Mouse (Mus musculus): ENCODE measurements at regions not wholly inside any gene's neighbourhood (a gene's known extent, or its start where the extent isn't known, plus 50 kb on each side); places are given as distances from the start of the nearest gene placed in this dataset.

- H3K9ac ChIP-seq (ENCODE audit: insufficient read depth, low read depth), result no peak overlapping the region
- no peak for DNase-seq (ENCODE audit: extremely low read depth)
- H3K27ac ChIP-seq (ENCODE audit: insufficient read depth, low read depth), result no peak overlapping the region
- H3K79me2 ChIP-seq (replicated peaks; ENCODE audit: control insufficient read depth, extremely low read depth, insufficient read depth, poor library complexity, severe bottlenecking), result no peaks in the 10 kb centered on the region
- dilution Hi-C loops (cut with MboI; ENCODE audit: extremely low pct_ligation_motif_present, extremely low pct_unique_long_range_greater_than_20kb, low sequenced_read_pairs) (no loop called here), in situ Hi-C loops (cut with MboI; ENCODE audit: low pct_ligation_motif_present, low pct_unique_long_range_greater_than_20kb, low sequenced_read_pairs) (no loop called here)
- no peaks in the 10 kb centered on the region for H3K9me3 ChIP-seq (replicated peaks; ENCODE audit: low read length)
- no peak overlapping the region for H3K4me2 ChIP-seq (ENCODE audit: insufficient read depth, low read depth, poor library complexity, severe bottlenecking)
- H3K4me3 ChIP-seq (replicated peaks in 1 of 3; ENCODE audit: low read depth in 2 of 3, low read length in 2 of 3, poor library complexity in 1 of 3), result no peak overlapping the region
- H3K27me3 ChIP-seq (replicated peaks), result no peaks in the 10 kb centered on the region
- no peaks in the 10 kb centered on the region for H3K4me1 ChIP-seq (ENCODE audit: control insufficient read depth in 1 of 2, insufficient read depth in 2 of 2)
- no peaks in the 10 kb centered on the region for H3K36me3 ChIP-seq (replicated peaks in 1 of 2; ENCODE audit: control insufficient read depth in 1 of 2, insufficient read depth in 1 of 2, low read length in 1 of 2)
- TF ChIP-seq SIN3A (IDR thresholded peaks at IDR 0.05; ENCODE audit: low read length), result no peak
- TF ChIP-seq USF2 (conservative IDR thresholded peaks at IDR 0.05; ENCODE audit: low read depth, low read length), result no peak
- no peak for TF ChIP-seq MYC (IDR thresholded peaks at IDR 0.05; ENCODE audit: low read depth, low read length)
- no peak for TF ChIP-seq E2F4 (IDR thresholded peaks at IDR 0.05; ENCODE audit: insufficient replicate concordance, low read depth, low read length)
- TF ChIP-seq HCFC1 (IDR thresholded peaks at IDR 0.05; ENCODE audit: low read depth, low read length), result no peak
- no peak for TF ChIP-seq EP300 (IDR thresholded peaks at IDR 0.05; ENCODE audit: low read length)
- no peak for TF ChIP-seq PAX5 (IDR thresholded peaks at IDR 0.05; ENCODE audit: low read length)
- TF ChIP-seq CHD1 (IDR thresholded peaks at IDR 0.05; ENCODE audit: low read depth, low read length), result no peak
- TF ChIP-seq KAT2A (IDR thresholded peaks at IDR 0.05; ENCODE audit: insufficient replicate concordance, low read length), result no peak
- no peak for TF ChIP-seq TCF12 (IDR thresholded peaks at IDR 0.05; ENCODE audit: low read depth, low read length)
- no peak for TF ChIP-seq POLR2AphosphoS2 (IDR thresholded peaks at IDR 0.05; ENCODE audit: low read depth, low read length)
- TF ChIP-seq MAX (IDR thresholded peaks at IDR 0.05; ENCODE audit: low read length), result no peak
- no peak for TF ChIP-seq ZC3H11A (IDR thresholded peaks at IDR 0.05; ENCODE audit: low read depth, low read length)
- TF ChIP-seq UBTF (IDR thresholded peaks at IDR 0.05; ENCODE audit: low read depth, low read length), result no peak
- TF ChIP-seq CTCF (conservative IDR thresholded peaks at IDR 0.05 in 1 of 2, IDR thresholded peaks at IDR 0.05 in 1 of 2; ENCODE audit: low read depth in 2 of 2, low read length in 2 of 2), result no peak
- TF ChIP-seq POLR2A (IDR thresholded peaks at IDR 0.05; ENCODE audit: low read depth, low read length), result no peak
- no peak for TF ChIP-seq TBP (conservative IDR thresholded peaks at IDR 0.05; ENCODE audit: low read depth, low read length)
- TF ChIP-seq MEF2A (IDR thresholded peaks at IDR 0.05; ENCODE audit: borderline replicate concordance, low read depth, low read length), result no peak
- TF ChIP-seq SMC3 (IDR thresholded peaks at IDR 0.05; ENCODE audit: low read depth, low read length), result no peak
Observed at GRCm38 (mm10) chr10:45871028-45871427, 293.4 kb downstream of the Hace1 start.

DNA sequence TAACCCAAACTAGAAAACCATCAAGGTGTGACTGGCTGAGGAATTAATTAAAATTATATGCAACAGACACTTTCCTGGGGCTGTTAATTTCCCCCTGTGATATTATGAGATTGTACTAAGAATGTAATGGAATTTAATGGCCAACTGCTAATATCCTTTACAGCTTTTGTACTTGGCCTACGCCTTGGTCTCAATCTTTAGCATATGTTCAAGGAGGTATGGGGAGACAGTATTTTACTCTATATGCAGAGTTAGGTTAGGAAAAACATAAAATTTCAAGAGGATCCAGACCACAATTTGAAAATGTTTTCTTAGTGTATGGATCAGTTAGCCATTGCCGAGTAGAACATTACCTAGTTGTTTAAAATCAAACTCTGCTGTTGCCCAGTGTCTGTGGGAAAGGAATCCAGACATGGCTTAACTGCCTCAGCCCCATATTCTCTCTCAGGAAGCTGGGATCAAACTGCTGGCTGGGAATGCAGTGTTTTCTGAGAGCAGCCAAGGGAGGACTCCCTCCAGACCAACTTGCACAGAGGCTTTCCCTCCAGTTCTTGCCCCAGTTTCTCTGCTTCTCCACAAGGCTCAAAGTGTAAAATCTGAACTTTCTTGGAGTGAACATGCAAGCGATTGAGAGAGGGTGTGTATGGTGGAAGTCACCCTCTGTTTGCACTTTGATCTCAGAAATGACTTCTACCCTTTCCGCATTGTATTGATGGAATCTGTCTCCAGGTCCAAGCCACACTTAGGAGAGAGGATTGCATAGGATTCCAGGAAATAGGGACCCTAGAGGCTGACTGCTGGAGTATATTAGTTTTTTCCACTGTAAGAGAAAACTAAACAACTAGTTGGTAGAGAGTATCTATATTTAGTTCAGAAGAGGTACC, 294.6 kb downstream of the Hace1 start:
- dilution Hi-C loops (cut with MboI; ENCODE audit: extremely low pct_ligation_motif_present, extremely low pct_unique_long_range_greater_than_20kb, low sequenced_read_pairs), result no loop called here
- in situ Hi-C loops (cut with MboI; ENCODE audit: low pct_ligation_motif_present, low pct_unique_long_range_greater_than_20kb, low sequenced_read_pairs), result no loop called here
- Histone ChIP-seq H3K4me1 (ENCODE audit: control insufficient read depth in 1 of 2, insufficient read depth in 2 of 2) (no peaks in the 10 kb centered on the region), H3K9ac (ENCODE audit: insufficient read depth, low read depth) (no peak overlapping the region), H3K4me2 (ENCODE audit: insufficient read depth, low read depth, poor library complexity, severe bottlenecking) (no peak overlapping the region), H3K4me3 (replicated peaks in 1 of 3; ENCODE audit: low read depth in 2 of 3, low read length in 2 of 3, poor library complexity in 1 of 3) (no peak overlapping the region), H3K36me3 (replicated peaks in 1 of 2; ENCODE audit: control insufficient read depth in 1 of 2, insufficient read depth in 1 of 2, low read length in 1 of 2) (no peaks in the 10 kb centered on the region), H3K27me3 (replicated peaks) (no peaks in the 10 kb centered on the region), H3K9me3 (replicated peaks; ENCODE audit: low read length) (no peaks in the 10 kb centered on the region), H3K79me2 (replicated peaks; ENCODE audit: control insufficient read depth, extremely low read depth, insufficient read depth, poor library complexity, severe bottlenecking) (no peaks in the 10 kb centered on the region), H3K27ac (ENCODE audit: insufficient read depth, low read depth) (no peak overlapping the region)
- TF ChIP-seq NRF1 (IDR thresholded peaks at IDR 0.05; ENCODE audit: low read depth, low read length) (no peak), CHD2 (IDR thresholded peaks at IDR 0.05; ENCODE audit: low read length) (no peak), TBP (conservative IDR thresholded peaks at IDR 0.05; ENCODE audit: low read depth, low read length) (no peak), ELF1 (IDR thresholded peaks at IDR 0.05; ENCODE audit: low read depth, low read length) (no peak), POLR2A (IDR thresholded peaks at IDR 0.05; ENCODE audit: low read depth, low read length) (no peak), USF2 (conservative IDR thresholded peaks at IDR 0.05; ENCODE audit: low read depth, low read length) (no peak), CTCF (conservative IDR thresholded peaks at IDR 0.05 in 1 of 2, IDR thresholded peaks at IDR 0.05 in 1 of 2; ENCODE audit: low read depth in 2 of 2, low read length in 2 of 2) (no peak)
- no peak for DNase-seq (ENCODE audit: extremely low read depth)
